Mouse (Mus musculus): ENCODE measurements around the gene Lgals1.

Gene Lgals1

DNA sequence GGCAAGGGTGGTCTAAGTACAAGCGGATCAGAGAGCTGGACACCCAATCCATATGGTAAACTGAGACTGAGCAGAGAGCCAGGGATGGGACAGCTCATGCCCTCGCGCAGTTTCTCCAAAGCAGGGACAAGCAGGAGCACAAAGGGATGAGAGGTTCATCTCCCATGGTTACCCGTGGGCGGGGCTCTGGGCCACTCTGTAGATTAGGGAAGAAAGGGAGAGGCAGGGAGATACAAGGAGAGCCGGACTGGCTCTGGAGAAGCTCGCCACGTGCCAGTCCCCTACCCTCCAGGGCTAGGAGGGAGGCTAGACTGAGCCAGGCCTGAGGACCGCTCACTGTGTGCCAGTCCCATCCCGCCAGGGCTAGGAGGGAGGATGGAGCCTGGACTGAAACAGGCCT, 10.8 kb downstream of the Lgals1 start:
- no peak for ATAC-seq (ENCODE audit: low TSS enrichment)

DNA sequence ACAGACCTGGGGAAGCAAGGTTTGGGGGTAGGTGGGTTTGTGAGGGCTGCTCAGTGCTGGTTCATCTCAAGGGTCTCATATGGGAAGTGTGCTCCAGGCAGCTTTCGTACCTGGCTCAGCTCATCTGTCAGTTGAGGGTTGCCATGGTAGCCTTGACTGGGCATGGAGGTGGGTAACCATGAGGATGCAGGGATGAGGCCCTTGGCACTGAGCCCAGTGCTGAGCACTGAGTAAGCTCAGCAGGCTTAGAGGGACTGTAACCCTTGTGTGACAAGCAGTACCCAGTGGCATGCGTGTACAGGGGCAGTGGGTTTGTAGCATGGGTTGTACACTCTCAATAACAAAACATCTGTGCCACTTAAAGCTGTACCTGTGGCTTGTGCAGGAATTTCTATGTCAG, 11.4 kb downstream of the Lgals1 start:
- no peak for ATAC-seq (ENCODE audit: low TSS enrichment)

GRCm38 (mm10) chr15:78940325-78940724, 13.8 kb downstream of the Lgals1 start:
- no peak for ATAC-seq (ENCODE audit: low TSS enrichment)

- ATAC-seq (ENCODE audit: low TSS enrichment) = peak; percentile 64
Observed at GRCm38 (mm10) chr15:78942663-78943062, 16.1 kb downstream of the Lgals1 start.

DNA sequence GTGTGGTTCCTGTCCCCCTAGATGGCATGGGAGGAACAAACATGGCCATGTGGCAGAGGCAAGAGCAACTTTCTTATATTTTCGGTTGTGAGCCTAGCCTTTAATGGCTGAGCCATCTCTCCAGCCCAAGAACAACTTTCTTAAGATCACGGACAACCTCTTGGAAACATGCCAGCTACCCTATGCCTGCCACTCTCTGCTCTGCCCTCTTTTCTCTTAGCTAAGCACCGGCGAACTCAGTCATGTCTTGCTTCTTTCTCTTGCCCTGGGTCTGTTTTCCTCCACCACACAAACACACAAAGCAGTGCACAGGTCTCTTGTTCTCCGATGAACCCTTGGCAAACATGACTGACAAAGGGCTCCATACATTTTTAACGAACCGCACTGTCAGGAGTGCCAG, 19.7 kb downstream of the Lgals1 start:
- no peak for ATAC-seq (ENCODE audit: low TSS enrichment)

DNA sequence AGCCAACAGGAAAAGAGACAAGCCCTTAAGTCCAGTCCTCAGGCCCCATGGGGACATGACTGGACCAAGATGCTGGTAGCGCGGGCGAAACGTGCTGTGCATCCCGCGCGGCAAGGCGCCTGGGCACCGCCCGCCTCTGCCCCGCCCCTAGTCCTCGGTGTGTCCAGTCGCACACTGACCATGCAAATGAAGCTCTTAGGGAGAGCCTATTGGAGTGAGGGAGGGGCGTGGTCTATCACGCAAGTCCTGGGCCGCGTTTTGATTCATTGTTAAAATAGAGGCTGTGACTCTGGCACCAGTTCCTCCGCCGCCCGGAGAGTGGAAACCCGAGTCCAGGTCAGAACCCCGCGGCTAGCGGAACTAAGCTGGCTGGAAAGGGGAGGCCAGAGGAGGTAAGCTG, 21.1 kb downstream of the Lgals1 start, which contains the start of gene Triobp:
Triobp (plus strand) TSS at position 68 of the 400 bp plus-strand sequence.
- peak; percentile 91 for ATAC-seq (ENCODE audit: low TSS enrichment)

GRCm38 (mm10) chr15:78948152-78948725, 21.7 kb downstream of the Lgals1 start:
- no peak for ATAC-seq (ENCODE audit: low TSS enrichment)

GRCm38 (mm10) chr15:78948883-78949282, 22.4 kb downstream of the Lgals1 start:
- ATAC-seq (ENCODE audit: low TSS enrichment) = no peak

DNA sequence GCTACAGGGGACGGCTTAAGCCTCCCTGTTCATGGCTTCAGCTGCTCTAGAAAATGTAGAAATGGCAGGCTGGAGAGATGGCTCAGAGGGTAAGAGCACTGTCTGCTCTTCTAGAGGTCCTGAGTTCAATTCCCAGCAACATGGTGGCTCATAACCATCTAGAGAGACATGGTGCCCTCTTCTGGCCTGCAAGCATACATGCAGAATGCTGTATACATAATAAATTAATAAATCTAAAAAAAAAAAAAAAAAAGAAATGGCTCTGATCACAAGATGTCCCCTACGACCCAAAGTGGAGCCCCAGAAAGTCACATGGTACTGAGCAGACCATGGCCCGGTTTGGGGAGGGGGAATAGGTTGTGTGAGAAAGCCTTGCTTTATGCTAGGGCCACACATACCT, 29.1 kb downstream of the Lgals1 start:
- ATAC-seq (ENCODE audit: low TSS enrichment) = no peak

- ATAC-seq (ENCODE audit: low TSS enrichment) = no peak
Observed at GRCm38 (mm10) chr15:78956351-78956750, 29.8 kb downstream of the Lgals1 start.

- no peak for ATAC-seq (ENCODE audit: low TSS enrichment)
Observed at GRCm38 (mm10) chr15:78957021-78957420, 30.5 kb downstream of the Lgals1 start.

- ATAC-seq (ENCODE audit: low TSS enrichment) = no peak
Observed at GRCm38 (mm10) chr15:78959537-78959936, 33.0 kb downstream of the Lgals1 start.

- ATAC-seq (ENCODE audit: low TSS enrichment) = no peak
Observed at GRCm38 (mm10) chr15:78960088-78960487, 33.6 kb downstream of the Lgals1 start.

DNA sequence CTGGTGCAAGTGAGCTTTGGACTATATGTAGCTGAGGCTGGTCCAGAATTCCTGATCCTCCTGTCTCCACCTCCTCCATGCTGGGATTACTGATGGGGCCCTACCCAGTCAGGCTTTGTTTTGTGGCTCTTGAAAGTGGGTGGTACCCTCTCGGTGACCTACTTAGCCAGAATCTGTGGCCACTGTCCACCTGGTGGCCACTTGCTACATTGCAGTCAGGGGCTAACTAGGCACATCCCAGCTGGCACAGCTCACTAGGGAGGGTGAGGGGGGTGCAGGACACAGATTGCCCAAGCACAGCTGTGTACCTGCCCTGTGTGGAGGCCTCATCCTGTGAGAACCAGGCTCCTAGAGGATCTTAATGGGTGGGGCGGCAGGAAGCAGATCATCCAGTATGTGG, 36.4 kb downstream of the Lgals1 start:
- peak; percentile 73; the same call in 1 of the 2 replicates for ATAC-seq (ENCODE audit: low TSS enrichment)

GRCm38 (mm10) chr15:78971626-78972025, 45.1 kb downstream of the Lgals1 start:
- ATAC-seq (ENCODE audit: low TSS enrichment) = no peak

DNA sequence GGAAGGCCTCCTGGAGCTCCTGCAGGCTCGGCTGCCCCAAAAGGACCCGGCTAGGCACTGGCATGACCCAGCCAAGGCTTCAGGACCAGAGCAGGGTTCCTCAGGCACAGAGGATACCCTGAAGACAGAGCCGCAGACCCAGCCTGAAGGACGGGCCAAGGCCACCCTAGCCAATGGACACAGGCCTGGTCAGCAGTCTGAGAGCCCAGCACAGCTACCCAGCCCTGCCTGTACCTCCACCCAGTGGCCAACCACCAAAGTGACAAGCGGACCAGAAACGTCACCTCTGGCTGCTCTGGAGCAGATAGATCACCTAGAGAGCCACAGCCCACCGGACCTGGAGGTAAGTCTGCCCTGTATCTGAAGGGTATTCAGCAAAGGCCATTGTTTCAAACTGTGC, 47.4 kb downstream of the Lgals1 start:
- ATAC-seq (ENCODE audit: low TSS enrichment) = no peak; the same call in 1 of the 2 replicates

DNA sequence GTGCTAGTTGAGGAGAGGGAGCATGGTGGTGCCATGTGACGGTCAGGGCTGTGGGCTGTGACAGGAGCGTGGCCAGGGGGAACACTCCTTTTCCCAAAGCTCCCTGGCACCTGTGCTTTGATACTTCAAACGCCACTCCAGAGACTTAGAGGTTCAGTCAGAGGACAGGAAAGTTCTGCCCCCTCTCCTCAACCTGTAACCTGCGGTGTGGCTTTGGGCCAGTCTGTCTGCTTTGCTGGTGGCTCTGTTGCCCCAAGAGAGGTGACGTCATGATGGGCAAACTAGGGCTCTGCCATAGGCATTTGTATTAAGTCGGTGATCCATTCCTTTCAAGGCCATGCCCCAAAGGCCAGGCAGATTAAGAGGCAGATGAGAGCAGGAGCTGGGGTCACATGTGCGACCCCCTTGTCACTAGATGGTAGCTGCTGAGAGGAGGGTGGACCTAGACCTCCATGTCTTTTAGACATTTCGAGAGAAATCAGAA, 51.2 kb downstream of the Lgals1 start:
- no peak for ATAC-seq (ENCODE audit: low TSS enrichment)

DNA sequence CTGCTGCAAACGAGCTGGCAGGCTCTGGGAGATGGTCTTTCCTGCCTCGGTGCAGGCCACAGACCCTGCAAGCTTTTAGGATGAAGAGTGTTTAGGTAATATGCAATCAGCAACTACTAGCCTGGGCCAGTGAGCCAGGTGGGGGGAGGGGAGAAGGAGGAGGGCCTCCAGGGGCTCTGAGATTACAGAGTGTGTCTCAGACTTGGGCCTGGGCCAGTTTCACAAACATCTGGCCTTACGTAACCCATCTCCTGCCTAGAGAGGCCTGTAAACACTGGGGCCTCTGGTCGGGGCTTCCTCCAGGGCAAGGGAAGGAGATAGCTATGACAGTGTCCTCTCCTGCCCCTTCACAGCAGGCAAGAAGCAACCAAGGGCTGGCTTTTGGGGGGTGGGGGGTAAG, 52.4 kb downstream of the Lgals1 start:
- no peak for ATAC-seq (ENCODE audit: low TSS enrichment)
